Mouse (Mus musculus) embryonic facial prominence, embryonic 11.5 days (tissue): ENCODE results near the gene Hlx. TPM values are rescaled to one million over a fixed set of nuclear protein-coding genes. Genes with fewer than 3 reads are reported as not detected.
A peak's percentile ranks its signal among the peaks of the same experiment; 100 is the strongest.

Experiments
- ATAC-seq: fragments of 200-750 bp; cut with Nextera tagmentation; replicated peaks from 2 replicates; pipeline ENCODE4 v1.8.0; 2017; ENCODE audit warnings: low read depth; ENCODE audit not compliant: insufficient number of reproducible peaks, low FRiP score, low TSS enrichment
- DNase-seq: peaks from one replicate; pipeline ENCODE4 v3.0.0-alpha.2; 2015; ENCODE audit warnings: low spot score
- H3K27ac ChIP-seq: fragments of 300-500 bp; sonication (generic); replicated peaks from 2 replicates; pipeline ENCODE4 v1.5.1; 2014; ENCODE audit warnings: mild to moderate bottlenecking, low read depth, low read length, control low read depth
- H3K27me3 ChIP-seq: fragments of 300-500 bp; sonication (generic); 2 replicates; pipeline ENCODE4 v1.6.1; 2014; ENCODE audit warnings: mild to moderate bottlenecking, low read length, moderate library complexity, mixed read lengths; ENCODE audit not compliant: control insufficient read depth, insufficient read depth
- H3K36me3 ChIP-seq: fragments of 300-500 bp; sonication (generic); replicated peaks from 2 replicates; pipeline ENCODE4 v1.6.1; 2014; ENCODE audit warnings: low read depth, mild to moderate bottlenecking, low read length, moderate library complexity, mixed read lengths; ENCODE audit not compliant: control insufficient read depth, insufficient read depth
- H3K4me1 ChIP-seq: fragments of 300-500 bp; sonication (generic); 2 replicates; pipeline ENCODE4 v1.6.1; 2014; ENCODE audit warnings: low read length, mixed read lengths; ENCODE audit not compliant: control insufficient read depth, insufficient read depth
- H3K4me2 ChIP-seq: fragments of 300-500 bp; sonication (generic); 2 replicates; pipeline ENCODE4 v1.6.1; 2014; ENCODE audit warnings: low read depth, mild to moderate bottlenecking, control low read depth, low read length, moderate library complexity
- H3K4me3 ChIP-seq: fragments of 300-500 bp; sonication (generic); 2 replicates; pipeline ENCODE4 v1.5.1; 2014; ENCODE audit warnings: low read depth, low read length, control low read depth
- H3K9ac ChIP-seq: fragments of 300-500 bp; sonication (generic); replicated peaks from 2 replicates; pipeline ENCODE4 v1.6.1; 2014; ENCODE audit warnings: mild to moderate bottlenecking, control low read depth, low read length
- H3K9me3 ChIP-seq: fragments of 300-500 bp; sonication (generic); replicated peaks from 2 replicates; pipeline ENCODE4 v1.6.1; 2016; ENCODE audit warnings: mild to moderate bottlenecking, low read length, inconsistent platforms, mixed read lengths; ENCODE audit not compliant: control insufficient read depth
- WGBS: fragments of 180-500 bp; shearing (Covaris S2); extraction: QIAGEN DNeasy Blood & Tissue Kit; methylation state at CpG from one replicate; pipeline ENCODE4 v1.1.7; 2014; 5-methylcytosine and 5-hydroxymethylcytosine counted together
- polyA plus RNA-seq: library from polyadenylated mRNA; unstranded; fragments of >200 nt; fragmentation: Nextera tagmentation; extraction: Ambion mirVana; gene quantifications from 2 replicates; pipeline ENCODE4 v1.2.1, GENCODE M21; 2014

Hlx gene
- polyA plus RNA-seq, 1 experiment from 2014 or later = 5.3 TPM

DNA sequence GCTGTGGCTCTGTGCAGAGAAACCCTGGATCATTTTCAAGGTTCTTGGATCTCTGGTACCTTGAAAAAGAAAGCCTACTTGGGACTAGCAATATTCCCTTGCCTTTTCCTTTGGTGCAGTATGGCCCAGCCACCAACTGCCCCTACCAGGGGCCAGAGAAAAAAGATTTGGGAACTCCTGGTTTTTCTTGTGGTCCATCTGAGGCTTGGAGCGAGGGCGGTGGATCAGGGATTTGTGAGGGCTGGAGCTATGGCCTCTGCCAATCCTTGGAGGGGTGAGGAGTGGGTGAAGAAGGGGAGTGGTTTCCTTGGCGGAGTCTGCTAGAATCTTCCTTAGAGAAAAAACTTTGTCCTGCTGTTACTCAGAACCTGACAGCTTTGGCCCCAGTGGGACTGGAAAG is 8.5 kb downstream of the Hlx start:
- H3K36me3 ChIP-seq = no peaks in the 10 kb centered on the region
- no peaks in the 10 kb centered on the region for H3K9me3 ChIP-seq
- peaks cover 2% of the 10 kb centered on the region; the same call in 1 of the 2 replicates for H3K4me1 ChIP-seq
- no peak overlapping the region for H3K27ac ChIP-seq
- no peak overlapping the region for H3K4me2 ChIP-seq
- 8% methylated on average over 3 of the region's 3 CpGs for WGBS
- no peak overlapping the region for H3K4me3 ChIP-seq
- H3K27me3 ChIP-seq = peaks cover 91% of the 10 kb centered on the region
- no peak overlapping the region for H3K9ac ChIP-seq
- no peak for ATAC-seq
- no peak for DNase-seq

DNA sequence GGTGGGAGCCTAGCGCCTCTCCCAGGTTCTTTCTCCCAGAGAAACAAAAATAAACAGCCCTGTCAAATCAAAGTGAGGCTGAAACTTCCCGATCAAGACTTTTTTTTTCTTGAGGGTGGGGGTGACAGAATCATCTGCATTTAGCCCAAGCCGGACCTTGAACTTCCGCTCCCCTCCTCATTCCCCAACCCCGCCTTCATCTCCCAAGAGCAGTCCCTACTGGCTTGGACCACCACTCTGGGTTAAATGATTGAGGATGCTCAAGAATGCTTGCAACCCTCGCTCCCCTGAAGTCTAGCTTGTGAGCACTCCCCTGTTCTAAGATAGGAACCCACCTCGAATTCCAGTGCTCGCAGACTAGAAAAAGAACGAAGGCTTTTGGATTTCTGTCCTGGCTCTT is 11.3 kb downstream of the Hlx start:
- Histone ChIP-seq H3K27ac (no peak overlapping the region), H3K9ac (no peak overlapping the region), H3K27me3 (peaks cover 92% of the 10 kb centered on the region), H3K9me3 (no peaks in the 10 kb centered on the region), H3K4me2 (no peak overlapping the region), H3K36me3 (no peaks in the 10 kb centered on the region), H3K4me1 (peaks cover 2% of the 10 kb centered on the region; the same call in 1 of the 2 replicates), H3K4me3 (no peak overlapping the region)
- ATAC-seq (no peak), DNase-seq (no peak)
- under 1% methylated on average over 9 of the region's 9 CpGs for WGBS

GRCm38 (mm10) chr1:184720162-184721025 is 12.0 kb downstream of the Hlx start:
- H3K4me2 ChIP-seq = no peak overlapping the region
- no peak overlapping the region for H3K4me3 ChIP-seq
- ATAC-seq (no peak), DNase-seq (no peak)
- H3K36me3 ChIP-seq = no peaks in the 10 kb centered on the region
- no peak overlapping the region for H3K27ac ChIP-seq
- H3K9ac ChIP-seq = no peak overlapping the region
- H3K4me1 ChIP-seq = peaks cover 2% of the 10 kb centered on the region; the same call in 1 of the 2 replicates
- H3K27me3 ChIP-seq = peaks cover 92% of the 10 kb centered on the region
- H3K9me3 ChIP-seq = no peaks in the 10 kb centered on the region
- 1% methylated on average over 26 of the region's 26 CpGs for WGBS

DNA sequence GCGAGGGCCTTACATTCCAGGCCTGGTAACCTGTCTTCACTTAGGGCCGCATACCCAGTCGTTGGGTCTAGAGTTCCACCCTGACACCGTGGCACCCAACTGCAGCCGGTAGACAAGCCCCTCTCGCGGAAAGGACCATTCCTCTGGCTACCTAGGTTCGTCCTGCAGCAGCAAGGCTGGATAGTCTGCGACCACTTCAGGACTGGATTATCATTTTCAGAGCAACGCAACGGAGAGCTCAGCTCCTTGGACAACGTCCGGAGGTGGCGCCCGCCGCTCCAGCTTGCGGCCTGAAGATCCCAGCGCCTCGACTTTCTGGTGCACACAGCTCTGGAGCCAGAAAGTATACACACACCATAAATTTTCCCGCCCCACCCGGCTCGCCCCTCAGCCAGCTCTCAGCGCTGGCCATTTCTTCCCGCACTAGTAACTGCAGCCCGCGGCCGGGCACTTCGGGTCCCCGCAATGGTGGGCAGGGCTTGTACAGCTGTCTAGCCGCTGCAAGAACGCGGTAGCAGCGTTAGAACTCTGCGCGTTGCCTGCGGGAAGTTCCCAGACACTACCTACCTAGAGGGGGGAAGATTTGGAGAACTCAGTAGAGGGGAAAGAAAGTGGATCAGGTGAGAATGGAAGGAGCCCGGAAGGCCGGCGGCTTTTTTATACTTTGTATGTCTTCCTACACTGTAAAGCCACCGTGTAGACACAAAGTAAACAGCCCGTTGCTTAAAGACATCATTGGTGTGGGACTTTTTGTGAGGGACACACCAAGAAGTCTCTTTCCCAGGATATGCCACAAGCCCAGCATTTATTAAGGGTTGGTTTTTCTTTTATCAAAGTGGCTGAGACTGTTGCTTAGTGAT is 13.9 kb downstream of the Hlx start:
- no peak overlapping the region; the same call in 1 of the 2 replicates for H3K4me2 ChIP-seq
- H3K27ac ChIP-seq = no peak overlapping the region
- H3K27me3 ChIP-seq = peaks cover 89% of the 10 kb centered on the region
- WGBS = under 1% methylated on average over 41 of the region's 41 CpGs
- peak; percentile 28 for DNase-seq
- ATAC-seq = no peak
- no peaks in the 10 kb centered on the region for H3K9me3 ChIP-seq
- no peak overlapping the region for H3K4me3 ChIP-seq
- H3K4me1 ChIP-seq = no peaks in the 10 kb centered on the region
- no peaks in the 10 kb centered on the region for H3K36me3 ChIP-seq
- H3K9ac ChIP-seq = no peak overlapping the region

DNA sequence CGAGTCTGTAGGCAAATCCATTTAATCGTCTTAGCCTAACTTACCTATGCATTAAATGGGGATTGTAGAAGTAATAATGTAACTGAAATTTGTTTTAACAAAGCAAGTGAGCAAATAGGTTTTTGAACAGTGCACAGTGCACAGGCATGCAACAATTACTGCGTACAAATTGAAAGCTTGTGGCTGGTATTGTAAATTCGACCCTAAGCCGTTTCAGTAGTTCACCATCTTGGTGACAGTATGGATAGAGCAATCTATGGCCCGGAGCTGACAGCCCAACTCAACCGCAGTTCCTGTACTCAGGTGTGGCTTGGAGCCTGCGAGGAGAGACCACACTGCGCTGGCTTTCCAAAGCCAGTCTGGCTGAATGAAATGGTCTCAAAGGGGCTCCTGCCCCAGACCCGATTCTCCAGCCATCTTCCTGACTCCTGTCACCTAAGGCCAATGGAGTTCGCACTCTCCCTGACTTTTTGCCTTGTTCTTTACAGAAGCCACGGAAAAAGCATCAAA is 14.7 kb downstream of the Hlx start:
- Histone ChIP-seq H3K4me2 (no peak overlapping the region), H3K9me3 (no peaks in the 10 kb centered on the region), H3K9ac (no peak overlapping the region), H3K27me3 (peaks cover 83% of the 10 kb centered on the region), H3K4me3 (no peak overlapping the region), H3K27ac (no peak overlapping the region), H3K36me3 (no peaks in the 10 kb centered on the region), H3K4me1 (no peaks in the 10 kb centered on the region)
- DNase-seq = no peak
- no peak for ATAC-seq
- under 1% methylated on average over 12 of the region's 12 CpGs for WGBS

DNA sequence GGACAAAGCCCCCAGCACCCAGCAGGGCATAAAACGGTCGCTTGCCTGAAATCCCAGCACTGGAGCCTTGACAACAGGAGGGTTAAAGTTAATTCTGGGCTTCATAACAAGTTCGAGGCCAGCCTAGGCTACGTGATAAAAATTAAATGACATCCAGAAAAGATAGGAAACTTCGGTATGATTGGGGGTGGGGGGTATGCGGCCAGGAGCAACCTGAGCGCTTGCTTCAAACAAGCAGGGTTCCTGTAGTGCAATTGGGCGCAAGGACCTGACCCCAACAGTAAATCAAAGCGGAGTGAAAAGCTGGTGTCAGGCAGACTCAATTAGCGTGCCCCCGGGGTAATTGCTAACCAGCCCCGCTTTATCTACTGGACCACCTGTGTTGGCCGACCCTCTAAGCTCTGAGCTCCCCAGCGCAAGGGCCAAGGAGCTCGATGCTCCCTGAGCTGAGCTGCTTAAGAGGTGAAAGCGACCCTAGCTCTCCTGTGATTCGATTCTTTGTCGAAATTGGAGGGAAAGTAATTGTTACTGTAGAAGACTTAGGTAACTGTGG is 15.3 kb downstream of the Hlx start:
- H3K36me3 ChIP-seq = no peaks in the 10 kb centered on the region
- H3K27ac ChIP-seq = no peak overlapping the region
- no peak for ATAC-seq
- no peaks in the 10 kb centered on the region for H3K4me1 ChIP-seq
- H3K9ac ChIP-seq = no peak overlapping the region
- H3K27me3 ChIP-seq = peaks cover 77% of the 10 kb centered on the region
- no peaks in the 10 kb centered on the region for H3K9me3 ChIP-seq
- no peak overlapping the region for H3K4me2 ChIP-seq
- peak; percentile 30 for DNase-seq
- H3K4me3 ChIP-seq = no peak overlapping the region
- under 1% methylated on average over 18 of the region's 18 CpGs for WGBS

DNA sequence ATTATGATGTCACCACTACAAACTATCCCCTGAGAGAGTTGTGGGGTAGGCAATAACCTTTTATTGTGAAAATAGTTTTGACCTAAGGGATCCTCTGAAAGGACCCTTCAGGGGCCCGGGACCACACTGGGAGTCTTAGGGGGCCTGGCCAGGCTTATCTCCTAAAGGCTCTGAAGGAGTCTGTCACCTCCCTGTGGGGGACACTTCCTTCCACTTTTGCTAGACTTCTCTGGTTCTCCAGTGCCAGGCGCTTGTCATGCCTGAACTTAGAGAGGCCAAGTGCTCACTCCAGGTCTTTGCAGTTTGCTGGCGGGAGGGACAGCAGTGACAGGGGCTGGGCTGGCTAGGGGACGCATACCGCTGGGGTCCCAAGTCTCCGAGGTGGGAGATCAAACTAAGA is 16.3 kb downstream of the Hlx start:
- no peak for DNase-seq
- 2% methylated on average over 6 of the region's 6 CpGs for WGBS

More for the DNA sequence above, 16.3 kb downstream of the Hlx start:
- H3K9ac ChIP-seq = no peak overlapping the region
- H3K27ac ChIP-seq = no peak overlapping the region
- ATAC-seq = no peak
- no peak overlapping the region for H3K4me2 ChIP-seq
- H3K36me3 ChIP-seq = no peaks in the 10 kb centered on the region
- H3K9me3 ChIP-seq = no peaks in the 10 kb centered on the region
- peaks cover 68% of the 10 kb centered on the region for H3K27me3 ChIP-seq
- H3K4me1 ChIP-seq = no peaks in the 10 kb centered on the region
- no peak overlapping the region for H3K4me3 ChIP-seq
